Mouse (Mus musculus) 3134 (cell line): ENCODE measurements around the gene Il10rb.

Experiments
- DNase-seq: peaks from one replicate; pipeline ENCODE4 v3.0.0-alpha.2; 2011; ENCODE audit warnings: low spot score; ENCODE audit not compliant: insufficient read length; ENCODE audit errors: extremely low read depth

Gene Il10rb

DNA sequence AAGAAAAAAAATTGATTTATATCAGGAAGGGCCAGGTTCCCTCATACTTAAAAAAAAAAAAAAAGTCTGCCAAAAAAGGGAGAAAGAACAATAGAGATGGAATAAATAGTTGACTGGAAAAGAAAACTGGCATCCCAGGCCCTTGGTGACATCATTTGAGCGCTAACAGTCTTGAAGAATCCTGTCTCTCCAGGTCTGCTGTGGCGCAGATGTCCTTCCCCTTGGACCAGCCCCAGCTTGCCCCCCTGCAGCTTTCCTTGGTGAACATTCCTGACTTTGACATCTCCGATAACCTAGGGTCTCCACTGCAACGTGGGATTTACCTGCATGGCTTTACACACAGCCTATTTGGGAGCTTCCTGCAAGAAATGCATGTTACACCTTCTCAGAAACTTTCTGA, 24.4 kb upstream of the Il10rb start:
- no peak for DNase-seq

DNA sequence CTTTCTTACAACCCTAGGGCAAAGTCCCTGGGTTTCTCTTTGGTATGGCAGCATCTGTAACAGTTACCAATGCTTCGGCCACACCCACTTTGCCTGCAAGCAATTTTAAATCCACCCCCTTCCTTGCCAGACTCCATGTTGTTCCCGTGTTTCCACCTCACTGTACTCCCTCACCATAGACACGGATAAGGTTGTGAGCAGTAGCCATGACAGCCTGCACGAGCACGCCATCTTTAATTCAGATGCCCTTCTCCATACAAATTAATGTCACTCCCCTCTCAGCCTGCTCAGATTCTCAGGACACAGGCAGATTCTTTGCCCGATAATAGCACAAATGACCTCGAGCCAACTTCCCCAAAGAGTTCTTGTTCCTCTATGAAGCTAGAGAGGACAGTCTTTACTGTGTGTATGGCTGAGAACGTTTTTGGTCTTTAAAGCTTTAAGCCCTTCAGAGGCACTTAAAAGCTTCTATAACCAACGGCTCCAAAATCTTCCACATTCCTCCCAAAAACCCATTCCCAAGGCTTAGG, 23.6 kb upstream of the Il10rb start:
- no peak for DNase-seq

DNA sequence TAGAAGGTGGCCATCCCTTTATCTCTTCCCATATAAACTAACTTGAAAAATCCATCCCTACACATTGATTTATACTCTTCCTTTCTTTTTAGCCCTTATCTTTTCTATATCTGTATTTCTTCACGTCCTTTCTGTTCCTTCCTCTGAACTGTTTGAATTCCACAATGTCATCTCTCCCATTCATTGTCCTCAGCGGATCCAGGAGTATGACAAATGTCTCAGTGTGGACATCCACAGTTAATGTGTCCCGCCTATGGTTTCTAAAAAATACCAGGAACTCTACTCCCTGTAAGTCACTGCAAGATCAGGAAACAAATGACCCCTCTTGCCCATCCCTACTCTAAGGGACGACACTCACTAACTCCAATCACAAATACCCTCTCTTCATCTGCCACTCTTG, 21.7 kb upstream of the Il10rb start:
- DNase-seq, result no peak

DNA sequence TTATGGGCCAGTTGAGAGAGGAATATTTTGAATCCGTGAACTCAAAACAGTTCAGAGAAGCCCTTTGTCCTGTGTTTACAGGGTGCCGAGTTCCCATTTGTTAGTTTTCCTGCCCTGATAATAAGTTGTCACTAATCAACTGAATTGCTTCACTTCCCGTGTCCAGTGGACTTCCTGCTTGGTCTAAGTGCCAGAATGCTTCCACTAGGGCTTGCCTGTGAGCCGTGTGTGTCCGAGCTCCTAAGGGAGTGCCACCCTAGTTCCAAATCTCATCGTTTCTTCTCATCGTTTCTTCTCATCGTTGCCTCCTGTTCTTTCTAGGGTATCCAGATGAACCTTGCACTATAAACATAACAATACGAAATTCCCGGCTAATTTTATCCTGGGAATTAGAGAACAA, 20.3 kb upstream of the Il10rb start:
- DNase-seq, result no peak

DNA sequence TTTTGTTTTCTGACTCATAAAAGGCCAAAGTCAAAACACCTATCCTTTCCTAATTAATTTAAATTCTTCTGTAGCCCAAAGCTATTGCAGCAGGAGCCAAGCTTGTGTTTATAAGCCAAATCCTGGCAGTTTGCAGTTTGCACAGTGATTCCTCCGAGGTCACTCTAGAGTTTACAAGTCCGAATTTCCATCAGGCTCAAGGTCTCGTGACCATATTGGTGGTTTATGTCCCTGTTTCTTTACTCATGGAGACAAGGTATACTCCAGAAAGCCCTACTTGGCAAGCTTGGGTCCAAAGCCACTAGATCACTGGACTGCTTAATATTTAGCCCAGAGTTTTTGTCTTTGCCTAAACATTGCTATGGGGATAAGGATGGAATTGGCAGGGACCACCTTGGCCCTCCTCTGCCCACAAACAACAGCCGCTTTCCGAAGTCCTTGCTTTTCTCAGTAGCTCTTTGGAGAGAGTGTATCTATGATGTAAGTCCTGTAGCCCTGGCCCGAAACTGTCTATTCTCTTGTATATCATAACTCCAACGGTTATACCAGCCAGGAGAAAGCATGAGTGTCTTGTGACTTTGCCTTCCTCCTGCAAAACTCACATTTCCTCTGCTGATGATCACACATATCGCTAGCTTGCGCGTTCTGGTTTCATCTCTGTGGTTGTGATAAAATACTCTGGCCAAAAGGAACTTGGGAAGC, 19.4 kb upstream of the Il10rb start:
- no peak for DNase-seq

DNA sequence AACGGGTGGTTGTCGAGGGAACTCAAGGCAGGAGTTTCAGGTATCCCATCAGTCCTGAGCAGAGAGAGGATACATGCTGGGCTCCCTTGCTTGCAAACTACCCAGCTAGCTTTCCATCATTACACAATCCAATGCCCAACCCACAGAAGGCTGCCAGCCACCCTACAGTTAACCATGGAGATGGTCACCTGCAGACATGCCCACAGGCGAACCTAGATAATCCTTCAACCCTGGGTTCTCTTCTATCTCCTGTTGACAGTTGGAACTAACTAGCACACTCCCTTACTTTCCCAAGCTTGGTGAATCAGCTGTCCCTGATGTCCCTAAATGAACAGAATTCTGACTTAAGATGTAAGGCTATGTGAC, 18.9 kb upstream of the Il10rb start:
- DNase-seq, result no peak

DNA sequence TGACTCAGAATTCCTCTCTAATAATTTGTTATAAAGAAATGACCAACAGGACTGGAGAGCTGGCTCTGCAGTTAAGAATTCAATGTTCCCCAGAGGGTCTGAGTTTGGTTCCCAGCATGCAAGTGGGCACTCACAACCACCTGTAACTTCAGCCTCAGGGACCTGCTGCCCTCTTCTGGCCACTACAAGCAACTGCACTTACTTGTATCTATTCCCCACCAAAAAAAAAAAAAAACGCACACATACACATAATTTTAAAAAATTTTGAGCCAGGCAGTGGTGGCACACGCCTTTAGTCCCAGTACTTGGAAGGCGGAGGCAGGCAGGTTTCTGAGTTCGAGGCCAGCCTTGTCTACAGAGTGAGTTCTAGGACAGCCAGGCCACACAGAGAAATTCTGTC, 15.9 kb upstream of the Il10rb start:
- DNase-seq, result peak; percentile 20

DNA sequence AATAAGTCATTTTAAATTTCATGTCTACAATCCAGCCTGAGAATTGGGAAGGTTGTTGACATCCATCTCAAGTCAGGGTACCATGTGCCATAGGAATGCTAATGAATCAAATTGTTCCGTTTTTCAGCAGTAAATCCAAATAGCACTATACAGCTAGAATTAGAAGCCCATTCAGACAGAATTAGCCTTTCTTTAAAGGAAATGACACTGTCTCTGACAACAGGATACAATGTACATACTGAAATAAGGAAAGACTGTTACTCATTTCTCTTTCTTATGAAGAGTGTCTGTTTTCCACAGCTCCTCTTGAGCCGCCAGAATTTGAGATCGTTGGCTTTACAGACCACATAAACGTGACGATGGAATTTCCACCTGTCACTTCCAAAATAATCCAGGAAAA, 14.5 kb upstream of the Il10rb start, which contains the start of gene Gm21970:
Gene Gm21970 (plus strand): TSS at position 301 of the 400 bp plus-strand sequence.
- DNase-seq, result no peak

DNA sequence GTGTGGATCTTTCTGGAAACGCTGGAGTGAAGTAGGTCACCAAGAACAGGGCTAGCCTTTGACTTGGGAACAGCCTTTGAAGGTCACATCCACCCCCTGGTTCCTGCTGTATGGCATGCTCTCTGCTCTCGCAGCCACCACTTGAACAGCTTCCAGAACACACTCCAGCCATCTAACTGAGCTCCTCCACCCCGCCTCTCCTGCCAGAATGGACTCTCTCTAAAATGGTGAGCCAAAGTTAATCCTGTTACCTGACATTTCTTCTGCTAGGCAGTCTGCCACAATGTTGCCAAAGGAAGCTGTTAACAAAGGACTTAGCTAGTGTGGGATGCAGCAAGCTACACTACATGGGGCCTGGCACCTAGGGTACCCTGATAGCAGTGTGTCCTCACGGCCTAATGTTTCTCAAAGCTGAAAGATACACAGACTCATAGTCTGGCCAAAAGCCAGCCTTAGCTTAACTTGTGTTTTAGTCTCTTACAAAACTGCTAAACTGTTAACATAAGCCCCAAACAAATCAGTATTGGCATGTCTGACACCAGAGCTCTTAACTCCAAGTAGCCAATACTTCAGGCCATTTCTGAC, 11.0 kb upstream of the Il10rb start:
- no peak for DNase-seq

DNA sequence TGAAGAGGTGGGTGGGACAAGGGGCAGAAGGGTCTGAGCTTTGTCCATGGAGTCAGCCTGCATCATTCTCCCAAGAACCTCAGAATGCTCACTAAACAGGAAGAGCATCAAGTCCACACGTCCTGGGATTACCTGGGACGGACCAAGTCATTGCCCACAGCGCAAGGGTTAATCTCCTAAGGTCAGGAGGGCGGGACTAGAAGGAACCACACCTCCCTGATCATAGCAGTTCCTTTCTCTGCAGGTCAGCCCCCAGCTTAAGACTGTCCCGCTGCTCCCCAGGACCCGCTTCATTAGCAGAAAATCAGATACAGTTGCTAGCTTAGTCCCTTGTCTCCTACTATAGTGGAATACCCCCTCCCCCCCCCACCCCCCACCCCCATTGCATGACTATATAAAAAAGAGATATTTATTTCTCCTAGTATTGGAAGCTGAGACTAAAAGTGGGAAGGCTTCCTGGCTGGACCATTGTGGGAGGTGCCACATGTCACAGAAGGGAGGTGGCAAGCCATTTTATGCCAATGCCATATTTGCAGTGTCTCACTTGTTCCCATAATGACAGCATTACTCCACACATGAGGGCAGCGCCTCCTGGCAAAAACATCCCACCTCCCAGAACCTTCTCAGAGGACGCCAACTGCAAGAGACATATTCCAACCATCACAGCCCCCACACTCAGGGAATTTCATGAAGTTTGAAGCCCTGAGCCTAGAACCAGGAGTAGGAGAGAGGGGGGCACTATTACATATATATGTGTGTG, 10.2 kb upstream of the Il10rb start:
- DNase-seq, result no peak

DNA sequence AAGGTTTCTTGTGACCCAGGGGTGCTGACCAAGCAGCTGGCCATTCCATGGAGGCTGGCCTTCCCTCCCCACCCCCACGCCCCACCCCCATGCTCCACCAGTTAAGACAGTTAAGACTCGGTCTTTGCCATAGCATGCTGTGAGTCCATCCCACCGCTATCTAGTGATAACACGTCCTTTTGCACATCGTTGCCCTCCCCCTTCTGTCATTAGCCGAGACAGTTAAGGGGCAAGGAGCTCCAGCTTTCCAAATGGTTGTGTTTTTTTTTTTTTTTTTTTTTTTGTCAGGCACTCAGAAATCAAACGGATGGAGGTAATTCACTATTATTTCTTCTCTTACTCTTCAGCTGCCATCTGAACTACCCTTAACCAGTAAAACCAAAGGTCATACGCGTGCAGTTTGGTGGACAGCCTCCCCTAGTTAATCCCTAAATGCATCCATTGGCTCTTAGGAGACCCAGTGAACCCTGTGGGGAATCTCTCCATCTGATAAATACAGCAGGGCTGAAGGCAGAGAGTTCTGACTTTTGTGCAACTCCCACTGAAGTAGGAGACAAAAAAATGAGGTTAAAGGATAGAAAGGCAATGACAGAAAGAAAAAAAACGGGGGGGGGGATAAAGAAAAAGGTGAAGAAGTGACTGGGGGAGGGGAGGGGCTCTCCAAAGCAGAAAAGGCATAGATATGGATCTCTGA, 9.0 kb upstream of the Il10rb start:
- no peak for DNase-seq

DNA sequence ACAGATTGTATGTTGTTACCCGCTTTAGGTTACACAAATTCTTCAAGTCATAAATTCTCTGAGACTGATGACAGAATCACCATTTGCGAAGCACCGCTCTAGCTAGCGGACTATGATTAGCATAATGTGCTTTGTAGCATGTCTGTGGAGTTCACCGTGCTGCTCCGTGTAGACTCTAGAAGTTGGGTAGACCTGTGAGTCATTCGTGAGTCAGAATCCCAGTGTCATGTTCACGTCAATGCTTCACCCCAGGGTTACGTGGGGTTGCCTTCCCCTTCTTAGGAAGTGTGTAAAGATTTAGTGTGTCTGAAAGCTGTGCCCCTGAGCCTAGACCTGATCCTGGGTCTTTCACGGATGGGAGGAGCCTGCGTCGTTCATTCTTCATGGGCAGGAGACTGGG, 7.9 kb upstream of the Il10rb start:
- DNase-seq, result no peak

DNA sequence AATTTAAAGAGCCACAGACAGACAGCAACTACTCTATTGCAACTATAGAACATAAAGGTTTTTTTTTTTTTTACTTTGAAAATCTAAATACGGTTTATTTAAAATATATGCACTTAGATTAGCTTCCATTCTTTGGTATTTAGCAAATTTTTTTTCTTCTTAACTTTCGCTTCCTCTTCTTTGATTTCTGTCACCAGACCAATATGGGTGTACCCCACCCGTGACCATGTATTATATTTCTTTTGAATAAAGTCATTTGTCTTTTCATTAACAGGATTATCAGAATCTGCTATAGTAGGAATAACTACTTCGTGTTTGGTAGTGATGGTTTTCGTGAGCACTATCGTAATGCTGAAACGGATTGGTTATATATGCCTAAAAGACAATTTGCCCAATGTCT, 7.0 kb upstream of the Il10rb start:
- no peak for DNase-seq

DNA sequence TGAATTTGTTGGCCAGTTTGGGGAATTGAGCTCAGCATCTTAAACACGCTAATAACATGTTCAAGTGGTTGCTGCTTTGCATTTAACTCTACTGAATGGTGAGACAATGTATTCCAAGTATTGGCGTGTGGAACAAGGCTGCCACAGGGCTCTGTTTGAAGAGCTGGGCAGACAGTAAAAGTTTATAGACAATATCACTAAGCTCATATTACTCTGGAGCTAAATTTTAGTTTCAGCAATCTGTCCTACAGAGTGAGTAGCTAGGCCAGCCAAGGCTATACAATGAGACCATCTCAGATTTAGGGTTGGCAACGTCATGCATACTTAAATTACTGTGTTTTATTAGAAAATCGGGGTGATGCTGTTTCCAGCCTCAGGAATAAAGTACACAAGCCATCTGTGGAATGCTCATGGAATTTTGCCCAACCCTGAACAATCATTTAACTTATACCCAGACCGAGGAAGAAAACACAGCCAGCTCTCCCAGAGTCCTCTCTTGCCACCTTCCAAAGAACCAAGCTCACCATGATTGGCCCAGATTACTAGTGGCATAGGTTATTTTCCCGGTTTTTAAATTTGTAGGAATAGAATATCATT, 4.3 kb upstream of the Il10rb start:
- DNase-seq, result no peak

DNA sequence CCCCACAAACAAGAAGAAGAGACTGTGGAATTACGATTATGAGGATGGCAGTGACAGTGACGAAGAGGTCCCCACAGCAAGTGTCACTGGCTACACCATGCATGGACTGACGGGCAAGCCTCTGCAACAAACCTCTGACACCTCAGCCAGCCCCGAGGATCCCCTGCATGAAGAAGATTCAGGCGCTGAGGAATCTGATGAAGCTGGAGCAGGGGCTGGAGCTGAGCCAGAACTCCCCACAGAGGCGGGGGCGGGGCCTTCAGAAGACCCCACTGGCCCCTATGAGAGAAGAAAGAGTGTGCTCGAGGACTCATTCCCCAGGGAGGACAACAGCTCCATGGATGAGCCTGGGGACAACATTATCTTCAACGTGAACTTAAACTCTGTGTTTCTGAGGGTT, 2.2 kb upstream of the Il10rb start:
- DNase-seq, result no peak

DNA sequence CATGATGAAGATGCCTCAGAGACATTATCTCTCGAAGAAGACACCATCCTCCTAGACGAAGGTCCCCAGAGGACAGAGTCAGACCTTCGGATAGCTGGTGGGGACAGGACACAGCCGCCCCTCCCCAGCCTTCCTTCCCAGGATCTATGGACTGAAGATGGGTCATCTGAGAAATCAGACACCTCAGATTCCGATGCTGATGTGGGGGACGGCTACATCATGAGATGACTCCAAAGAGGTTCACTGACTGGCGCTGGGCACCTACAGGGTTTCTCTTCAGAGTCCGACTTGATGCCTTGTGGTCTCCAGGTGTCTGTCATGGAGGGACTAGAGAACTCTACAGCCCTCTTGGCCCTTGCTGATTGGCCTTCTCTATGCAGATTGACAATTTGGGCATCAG, 1.8 kb upstream of the Il10rb start:
- DNase-seq, result no peak

DNA sequence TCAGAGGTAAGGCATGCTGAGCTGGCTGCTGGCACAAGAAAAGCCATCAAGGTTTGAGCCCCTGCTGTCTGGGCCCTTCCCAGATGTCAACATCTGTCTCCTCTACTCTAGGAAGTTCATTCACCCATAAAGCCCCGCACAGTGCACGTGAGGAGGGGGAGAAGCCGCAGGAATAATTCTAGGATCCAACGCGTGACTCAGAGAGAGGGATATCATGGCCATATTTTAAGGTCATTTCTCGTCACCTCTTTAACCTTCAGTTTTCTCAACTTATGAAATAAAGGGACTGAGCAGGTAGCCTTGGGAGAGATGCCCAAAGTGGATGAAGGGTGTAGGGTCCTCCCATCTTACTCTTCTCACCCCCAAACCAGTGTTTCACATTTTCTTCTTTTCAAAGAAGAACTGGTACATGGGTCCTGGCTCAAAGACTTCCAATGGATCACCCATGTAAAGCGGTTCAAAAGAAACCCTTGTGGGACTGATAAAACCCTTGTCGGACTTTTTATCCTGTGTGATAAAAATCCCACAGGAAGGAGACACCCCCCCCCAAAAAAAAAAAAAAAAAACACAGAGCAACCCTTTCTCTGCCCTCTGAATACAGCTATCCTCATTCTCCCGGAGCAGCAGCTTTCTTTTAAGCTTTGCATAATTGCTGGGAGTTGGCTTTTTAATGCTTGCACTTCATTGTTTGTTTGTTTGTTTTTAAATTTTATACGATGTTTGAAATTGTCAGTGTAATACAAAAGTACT, 961 bp upstream of the Il10rb start:
- DNase-seq, result no peak

DNA sequence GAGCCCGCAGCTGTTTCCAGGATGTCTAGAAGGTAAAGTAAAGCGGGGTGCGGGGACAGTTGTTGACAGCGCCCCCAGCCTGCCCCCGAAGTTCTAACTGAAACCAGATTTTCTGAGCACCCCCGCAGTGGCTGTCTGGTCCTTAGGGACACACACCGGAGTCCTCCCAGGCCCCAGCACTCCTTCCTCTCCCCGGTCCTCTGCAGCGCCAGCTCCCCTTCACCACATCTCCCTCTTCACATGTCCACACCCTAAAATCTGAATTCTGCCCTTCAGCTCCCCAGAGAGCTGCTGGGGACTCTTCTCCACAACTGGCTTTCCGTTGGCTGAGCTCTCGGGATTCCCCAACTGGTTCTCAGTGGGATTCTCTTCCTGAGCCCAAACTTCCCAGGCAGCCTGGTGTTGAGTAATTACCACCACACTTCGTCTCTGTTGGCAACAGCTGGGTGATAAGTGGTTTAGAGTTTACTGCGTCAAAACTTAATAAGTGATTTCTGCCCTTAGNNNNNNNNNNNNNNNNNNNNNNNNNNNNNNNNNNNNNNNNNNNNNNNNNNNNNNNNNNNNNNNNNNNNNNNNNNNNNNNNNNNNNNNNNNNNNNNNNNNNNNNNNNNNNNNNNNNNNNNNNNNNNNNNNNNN, 739 bp downstream of the Il10rb start:
- no peak for DNase-seq

DNA sequence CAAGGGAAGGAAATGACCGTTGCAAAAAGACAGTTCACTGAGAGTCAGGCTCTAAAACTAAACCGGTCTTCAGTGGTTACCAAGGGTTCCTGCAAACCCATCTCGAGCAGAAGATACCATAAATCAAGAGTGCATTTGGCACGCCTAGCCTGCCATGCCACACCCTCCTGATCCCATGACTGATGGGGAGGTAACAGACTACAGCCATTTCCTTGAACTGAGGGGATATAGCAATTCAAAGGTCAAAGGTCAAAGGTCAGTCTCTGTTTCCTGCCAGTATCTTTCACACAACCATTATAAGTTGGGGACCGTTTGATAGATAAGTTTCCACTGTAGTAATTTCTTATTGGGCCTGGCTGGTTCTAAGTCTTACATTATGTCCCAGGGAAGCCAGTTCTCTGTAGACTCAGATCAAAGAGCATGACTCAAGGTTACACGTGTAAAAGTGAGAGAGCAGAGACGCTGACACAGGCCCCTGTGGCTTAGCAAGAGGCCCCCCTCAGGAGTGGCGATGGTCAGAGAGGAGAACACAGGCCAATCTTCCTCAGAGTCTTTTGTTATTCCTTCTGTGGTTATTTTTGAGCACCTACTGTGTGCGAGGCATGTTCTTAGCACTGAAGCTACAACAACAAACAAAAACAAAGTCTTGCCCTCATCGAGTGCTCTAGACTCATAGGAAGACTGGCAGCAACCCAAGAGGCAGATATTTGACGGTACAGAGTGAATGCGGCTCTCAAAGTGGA, 7.3 kb downstream of the Il10rb start:
- DNase-seq, result no peak
